Mouse (Mus musculus) heart, embryonic 13.5 days (tissue): ENCODE data around the gene Rsad1. TPM values are rescaled to one million over a fixed set of nuclear protein-coding genes. Genes with fewer than 3 reads are reported as not detected.

ENCODE experiments used
- ATAC-seq: fragments of 200-750 bp; cut with Nextera tagmentation; 2 replicates; pipeline ENCODE4 v1.8.0; 2017; ENCODE audit warnings: moderate TSS enrichment; ENCODE audit not compliant: insufficient number of reproducible peaks, low FRiP score, low TSS enrichment; ENCODE audit errors: extremely low read depth
- H3K27ac ChIP-seq: fragments of 300-500 bp; sonication (generic); replicated peaks from 2 replicates; pipeline ENCODE4 v1.5.1; 2015; ENCODE audit warnings: moderate library complexity, mild to moderate bottlenecking, inconsistent platforms
- H3K27me3 ChIP-seq: fragments of 300-500 bp; sonication (generic); replicated peaks from 2 replicates; pipeline ENCODE4 v1.6.1; 2015; ENCODE audit warnings: mild to moderate bottlenecking, inconsistent platforms
- H3K36me3 ChIP-seq: fragments of 300-500 bp; sonication (generic); 2 replicates; pipeline ENCODE4 v1.6.1; 2015; ENCODE audit warnings: mild to moderate bottlenecking, inconsistent platforms
- H3K4me1 ChIP-seq: fragments of 300-500 bp; sonication (generic); 2 replicates; pipeline ENCODE4 v1.6.1; 2015; ENCODE audit warnings: inconsistent platforms
- H3K4me2 ChIP-seq: fragments of 300-500 bp; sonication (generic); 2 replicates; pipeline ENCODE4 v1.6.1; 2015; ENCODE audit warnings: inconsistent platforms, mild to moderate bottlenecking, moderate library complexity
- H3K4me3 ChIP-seq: fragments of 300-500 bp; sonication (generic); 2 replicates; pipeline ENCODE4 v1.5.1; 2015; ENCODE audit warnings: moderate library complexity, mild to moderate bottlenecking, inconsistent platforms
- H3K9ac ChIP-seq: fragments of 300-500 bp; sonication (generic); 2 replicates; pipeline ENCODE4 v1.6.1; 2015; ENCODE audit warnings: inconsistent platforms, mild to moderate bottlenecking, moderate library complexity
- H3K9me3 ChIP-seq: fragments of 300-500 bp; sonication (generic); 2 replicates; pipeline ENCODE4 v1.6.1; 2016; ENCODE audit warnings: inconsistent platforms
- WGBS: fragments of 180-500 bp; shearing (Covaris S2); methylation state at CpG from one replicate; pipeline ENCODE4 v1.1.7; 2015; ENCODE audit warnings: mixed read lengths; 5-methylcytosine and 5-hydroxymethylcytosine counted together
- polyA plus RNA-seq: library from polyadenylated mRNA; unstranded; fragments of >200 nt; fragmentation: Nextera tagmentation; extraction: Ambion mirVana; gene quantifications from 2 replicates; pipeline ENCODE4 v1.2.1, GENCODE M21; 2015

The Rsad1 gene
- polyA plus RNA-seq, 1 experiment from 2014 or later: 4.8 TPM

DNA sequence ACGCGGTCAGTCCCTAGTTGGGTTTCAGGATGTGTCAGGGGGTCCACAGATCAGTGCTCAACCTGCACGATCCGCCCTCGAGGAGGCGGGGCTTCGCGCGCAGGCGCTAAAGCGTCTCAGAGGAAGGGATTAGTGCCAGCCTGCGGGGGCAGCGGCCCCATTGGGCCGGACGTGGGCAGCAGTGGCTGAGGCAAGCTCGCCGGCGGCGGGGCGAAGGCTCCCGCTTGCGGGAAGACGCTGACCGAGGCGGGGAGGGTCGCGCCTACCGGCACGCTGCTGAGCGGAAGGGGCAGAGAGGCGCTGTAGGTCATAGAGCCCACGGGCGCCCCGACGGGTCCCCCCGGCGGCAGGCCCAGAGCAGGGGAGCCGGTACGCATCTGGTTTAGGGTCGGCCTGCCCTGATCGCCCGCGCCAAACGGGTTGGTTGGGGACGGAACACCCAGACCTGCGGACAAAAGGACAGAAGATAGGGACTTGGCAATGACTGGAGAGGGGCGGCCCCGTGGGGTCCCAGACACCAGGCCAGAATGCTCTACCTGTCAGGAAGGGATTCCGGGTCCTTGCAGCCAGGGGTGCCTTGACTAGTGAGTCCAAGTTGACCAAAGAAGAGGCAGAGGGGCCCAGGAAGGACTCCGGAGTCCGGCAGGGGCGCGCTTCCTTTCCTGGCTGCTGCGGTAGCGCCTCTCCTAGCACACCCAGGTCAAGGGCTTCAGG is 57.9 kb downstream of the Rsad1 start:
- ATAC-seq: no peak
- peaks cover 18% of the 10 kb centered on the region for H3K36me3 ChIP-seq
- H3K27ac ChIP-seq: no peak overlapping the region
- H3K27me3 ChIP-seq: peaks cover 81% of the 10 kb centered on the region
- H3K4me2 ChIP-seq: peak overlapping the region; percentile 70
- 14% methylated on average over 55 of the region's 55 CpGs for WGBS
- H3K4me3 ChIP-seq: peak overlapping the region; percentile 48
- peaks cover 30% of the 10 kb centered on the region for H3K4me1 ChIP-seq
- peak overlapping the region; percentile 76 for H3K9ac ChIP-seq
- no peaks in the 10 kb centered on the region for H3K9me3 ChIP-seq

Other genes with a start within 250 kb of the Rsad1 start
- 68.5 and 70.2 TPM in 2 replicates for gene Luc7l3, start 227.3 kb downstream of the Rsad1 start, polyA plus RNA-seq
- 14.6 and 19.5 TPM in 2 replicates for gene Ankrd40, start 221.3 kb downstream of the Rsad1 start, polyA plus RNA-seq
- 0.96 and 1.6 TPM in 2 replicates for gene Abcc3, start 156.3 kb downstream of the Rsad1 start, polyA plus RNA-seq
- 3.4 and 5.8 TPM in 2 replicates for gene Cacna1g, start 75.1 kb downstream of the Rsad1 start, polyA plus RNA-seq
- gene Spata20, start 63.1 kb downstream of the Rsad1 start, polyA plus RNA-seq: 0.45 and 0.47 TPM in 2 replicates
- gene Epn3, start 49.3 kb downstream of the Rsad1 start, polyA plus RNA-seq: 11.8 and 12.5 TPM in 2 replicates
- gene Mycbpap, start 27.5 kb downstream of the Rsad1 start, polyA plus RNA-seq: 5.6 and 6.8 TPM in 2 replicates
- 0.34 and 0.39 TPM in 2 replicates for gene Chad, start 15.8 kb upstream of the Rsad1 start, polyA plus RNA-seq
- gene Acsf2, start 52.6 kb upstream of the Rsad1 start, polyA plus RNA-seq: 2.8 and 3.1 TPM in 2 replicates
- 143 and 147 TPM in 2 replicates for gene Lrrc59, start 80.5 kb upstream of the Rsad1 start, polyA plus RNA-seq
- 128 and 142 TPM in 2 replicates for gene Mrpl27, start 104.5 kb upstream of the Rsad1 start, polyA plus RNA-seq
- gene Eme1, start 104.7 kb upstream of the Rsad1 start, polyA plus RNA-seq: 11.9 and 14.9 TPM in 2 replicates
- gene Xylt2, start 128.3 kb upstream of the Rsad1 start, polyA plus RNA-seq: 11.6 and 11.7 TPM in 2 replicates
- 0.17 TPM in 1 of 2 replicates, not detected in the other for gene Gm11541, start 155.2 kb upstream of the Rsad1 start, polyA plus RNA-seq
- 0.16 and 0.17 TPM in 2 replicates for gene Cdc34b, start 192.5 kb upstream of the Rsad1 start, polyA plus RNA-seq
- not detected in 2 replicates for gene Tmem92, start 233.4 kb upstream of the Rsad1 start, polyA plus RNA-seq